Mouse (Mus musculus): ENCODE data around the gene Dtx3.

GRCm38 (mm10) chr10:127166771-127167613 lies 28.5 kb downstream of the Dtx3 start:
- no peak for TF ChIP-seq CTCF (IDR thresholded peaks at IDR 0.05; ENCODE audit: low read depth)
- TF ChIP-seq EP300 (IDR thresholded peaks at IDR 0.05; ENCODE audit: low read depth) = no peak

Measured in heart, postnatal 0 days (tissue).